Mouse (Mus musculus): Measurements from ENCODE around the gene Sbds.

DNA sequence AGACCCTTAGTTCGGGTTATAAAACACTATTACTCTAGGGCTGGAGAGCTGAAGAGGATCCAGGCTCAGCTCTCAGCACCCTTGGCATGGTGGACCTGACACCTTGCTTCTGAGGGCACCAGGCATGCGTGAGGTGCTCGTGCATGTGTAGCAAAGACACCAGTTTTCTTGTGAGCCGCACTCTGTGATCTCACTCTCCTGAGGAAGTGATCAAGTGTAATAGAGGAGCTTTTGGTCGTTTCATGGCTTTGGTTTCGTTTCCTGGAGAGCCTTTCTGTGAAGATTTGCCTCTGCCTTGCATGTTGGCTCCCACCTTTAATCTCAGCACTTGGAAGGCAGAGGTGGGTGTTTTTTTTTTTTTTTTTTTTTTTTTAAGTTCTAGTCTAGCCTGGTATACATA lies 50.8 kb downstream of the Sbds start:
- TF ChIP-seq EP300 (IDR thresholded peaks at IDR 0.05; ENCODE audit: low read depth) (no peak), CTCF (IDR thresholded peaks at IDR 0.05; ENCODE audit: low read depth) (no peak)
